Mouse (Mus musculus) stomach, postnatal 0 days (tissue): ENCODE measurements around the gene Upk1b.

Source experiments
- CTCF ChIP-seq: IDR thresholded peaks from 2 replicates; pipeline ENCODE4 v1.5.1; 2016; ENCODE audit warnings: antibody characterized with exemption, low read depth, mild to moderate bottlenecking, moderate library complexity
- EP300 ChIP-seq: optimal IDR thresholded peaks from 2 replicates; pipeline ENCODE3; 2016; ENCODE audit warnings: antibody characterized with exemption

DNA sequence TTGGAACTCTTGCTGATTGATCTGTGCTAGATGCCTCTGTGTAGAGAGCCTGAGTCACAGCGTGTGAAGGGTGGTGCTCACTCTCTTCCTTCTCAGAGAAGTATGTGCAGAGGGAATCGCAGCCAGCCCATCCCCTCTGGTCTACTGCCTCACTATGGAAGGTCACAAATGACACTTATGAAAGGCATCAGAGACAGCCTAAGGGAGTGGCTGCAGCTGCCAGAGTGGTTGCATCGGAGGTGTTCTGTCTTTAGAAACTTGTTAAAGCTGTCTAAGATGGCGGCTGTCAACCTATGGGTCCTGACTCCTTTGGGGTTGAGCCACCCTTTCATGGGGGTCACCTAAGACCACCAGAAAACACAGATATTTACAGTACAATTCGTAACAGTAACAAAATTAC, 10.1 kb upstream of the Upk1b start:
- TF ChIP-seq CTCF (no peak), EP300 (no peak)
